Mouse (Mus musculus) hindbrain, embryonic 16.5 days (tissue): ENCODE measurements around the gene Nagpa. TPM values are rescaled to one million over a fixed set of nuclear protein-coding genes. Genes with fewer than 3 reads are reported as not detected.
"Not testable (repeated sequence)": the region's sequence is repeated elsewhere in the genome, so short reads cannot be mapped to it uniquely, and the experiment has no call there.

Experiments used
- ATAC-seq: fragments of 200-750 bp; cut with Nextera tagmentation; 2 replicates; pipeline ENCODE4 v1.8.0; 2017; ENCODE audit warnings: moderate TSS enrichment, moderate library complexity
- H3K27ac ChIP-seq: fragments of 300-500 bp; sonication (generic); 2 replicates; pipeline ENCODE4 v1.5.1; 2014; ENCODE audit warnings: low read depth, mild to moderate bottlenecking, control low read depth, low read length, moderate library complexity
- H3K27me3 ChIP-seq: fragments of 300-500 bp; sonication (generic); replicated peaks from 2 replicates; pipeline ENCODE4 v1.6.1; 2014; ENCODE audit warnings: low read length; ENCODE audit not compliant: control insufficient read depth, insufficient read depth
- H3K36me3 ChIP-seq: fragments of 300-500 bp; sonication (generic); 2 replicates; pipeline ENCODE4 v1.6.1; 2014; ENCODE audit warnings: mild to moderate bottlenecking, low read length, moderate library complexity, mixed read lengths; ENCODE audit not compliant: control insufficient read depth, insufficient read depth
- H3K4me1 ChIP-seq: fragments of 300-500 bp; sonication (generic); 2 replicates; pipeline ENCODE4 v1.6.1; 2014; ENCODE audit warnings: low read depth, low read length; ENCODE audit not compliant: control insufficient read depth, insufficient read depth
- H3K4me2 ChIP-seq: fragments of 300-500 bp; sonication (generic); 2 replicates; pipeline ENCODE4 v1.6.1; 2014; ENCODE audit warnings: mild to moderate bottlenecking, low read length, control low read depth, moderate library complexity
- H3K4me3 ChIP-seq: fragments of 300-500 bp; sonication (generic); 2 replicates; pipeline ENCODE4 v1.5.1; 2014; ENCODE audit warnings: mild to moderate bottlenecking, low read length, control low read depth, moderate library complexity
- H3K9ac ChIP-seq: fragments of 300-500 bp; sonication (generic); 2 replicates; pipeline ENCODE4 v1.6.1; 2014; ENCODE audit warnings: low read depth, mild to moderate bottlenecking, control low read depth, low read length, moderate library complexity
- H3K9me3 ChIP-seq: fragments of 300-500 bp; sonication (generic); 2 replicates; pipeline ENCODE4 v1.6.1; 2014; ENCODE audit warnings: mild to moderate bottlenecking, low read length, moderate library complexity; ENCODE audit not compliant: control insufficient read depth
- WGBS: fragments of 180-500 bp; shearing (Covaris S2); extraction: QIAGEN DNeasy Blood & Tissue Kit; methylation state at CpG from one replicate; pipeline ENCODE4 v1.1.7; 2014; 5-methylcytosine and 5-hydroxymethylcytosine counted together
- polyA plus RNA-seq: library from polyadenylated mRNA; unstranded; fragments of >200 nt; fragmentation: Nextera tagmentation; extraction: Ambion mirVana; gene quantifications from 2 replicates; pipeline ENCODE4 v1.2.1, GENCODE M21; 2015

Nagpa gene
- 11.9 and 14.9 TPM in 2 replicates for polyA plus RNA-seq

GRCm38 (mm10) chr16:5203668-5204433 lies at the start of gene Nagpa:
Gene Nagpa (minus strand): TSS chr16:5204012.
- Histone ChIP-seq H3K4me1 (peaks cover 2% of the 10 kb centered on the region), H3K27ac (no peak within 1 kb of the TSS), H3K9me3 (no peaks in the 10 kb centered on the region), H3K9ac (peak within 1 kb of the TSS; percentile 76), H3K4me3 (peak within 1 kb of the TSS; percentile 87), H3K36me3 (peaks cover 5% of the 10 kb centered on the region; the same call in 1 of the 2 replicates), H3K4me2 (peak within 1 kb of the TSS; percentile 97), H3K27me3 (no peaks in the 10 kb centered on the region)
- WGBS, result 5% methylated on average over 34 of the region's 40 CpGs
- ATAC-seq, result peak; percentile 94

- no peaks in the 10 kb centered on the region; the same call in none of the 2 replicates for H3K4me1 ChIP-seq
- no peaks in the 10 kb centered on the region for H3K9me3 ChIP-seq
- no peaks in the 10 kb centered on the region for H3K27me3 ChIP-seq
- no peak overlapping the region for H3K4me2 ChIP-seq
- H3K9ac ChIP-seq, result no peak overlapping the region
- H3K4me3 ChIP-seq, result no peak overlapping the region
- 92% methylated on average over 2 of the region's 2 CpGs for WGBS
- H3K27ac ChIP-seq, result no peak overlapping the region
- peaks cover 5% of the 10 kb centered on the region; the same call in 1 of the 2 replicates for H3K36me3 ChIP-seq
- ATAC-seq, result no peak
These were observed 48.4 kb upstream of the Nagpa start for GRCm38 (mm10) chr16:5252260-5252659.

DNA sequence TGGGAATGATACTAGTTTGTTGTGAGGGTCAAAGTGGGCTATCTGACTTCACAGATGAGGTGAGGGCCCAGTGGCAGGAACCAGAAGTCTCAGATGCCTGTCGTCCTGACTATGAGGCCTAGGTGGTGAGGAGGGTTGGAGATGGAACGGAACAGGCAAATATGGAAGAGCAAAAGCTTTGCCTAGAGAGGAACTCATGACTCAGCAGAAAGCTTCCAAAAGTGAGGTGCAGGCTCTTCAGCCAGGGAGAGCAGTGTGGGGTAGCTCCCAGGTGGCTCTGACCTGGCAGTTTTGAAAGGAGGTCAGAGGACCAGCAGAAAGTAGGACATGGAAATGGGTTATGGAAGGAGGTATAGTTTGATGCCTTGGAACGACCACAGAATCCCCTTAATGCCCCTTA lies 47.1 kb upstream of the Nagpa start:
- H3K9me3 ChIP-seq, result no peaks in the 10 kb centered on the region
- no peak overlapping the region for H3K4me3 ChIP-seq
- no peak overlapping the region for H3K4me2 ChIP-seq
- H3K27me3 ChIP-seq, result no peaks in the 10 kb centered on the region
- H3K27ac ChIP-seq, result no peak overlapping the region
- ATAC-seq, result no peak
- H3K9ac ChIP-seq, result no peak overlapping the region
- no peaks in the 10 kb centered on the region; the same call in none of the 2 replicates for H3K4me1 ChIP-seq
- WGBS, result 83% methylated on average over 3 of the region's 3 CpGs
- H3K36me3 ChIP-seq, result peaks cover 5% of the 10 kb centered on the region; the same call in 1 of the 2 replicates

GRCm38 (mm10) chr16:5244411-5244810 lies 40.6 kb upstream of the Nagpa start:
- Histone ChIP-seq H3K9ac (no peak overlapping the region), H3K36me3 (peaks cover 26% of the 10 kb centered on the region), H3K4me1 (no peaks in the 10 kb centered on the region), H3K27me3 (no peaks in the 10 kb centered on the region), H3K27ac (no peak overlapping the region), H3K4me2 (no peak overlapping the region), H3K9me3 (no peaks in the 10 kb centered on the region), H3K4me3 (no peak overlapping the region)
- peak; percentile 53; the same call in 1 of the 2 replicates for ATAC-seq
- WGBS, result 40% methylated on average over 7 of the region's 7 CpGs

DNA sequence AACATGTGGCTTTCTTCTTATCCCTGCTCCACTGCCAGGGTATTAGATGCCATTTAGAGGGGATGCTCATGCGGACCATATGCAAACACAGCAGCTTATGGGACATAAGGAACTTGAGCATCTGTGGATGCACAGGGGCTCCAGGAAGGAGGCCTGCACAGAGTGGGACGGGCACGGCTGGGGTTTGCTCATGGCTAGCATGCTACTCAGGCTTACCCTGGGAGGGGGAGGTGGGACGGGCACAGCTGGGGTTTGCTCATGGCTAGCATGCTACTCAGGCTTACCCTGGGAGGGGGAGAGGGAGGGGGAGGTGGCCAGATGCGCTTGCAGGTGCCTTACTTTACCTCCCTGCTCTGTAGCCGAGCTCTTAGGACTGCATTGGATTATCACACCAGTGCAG lies 39.1 kb upstream of the Nagpa start:
- H3K9ac ChIP-seq, result no peak overlapping the region
- ATAC-seq, result no peak
- no peaks in the 10 kb centered on the region for H3K27me3 ChIP-seq
- peaks cover 22% of the 10 kb centered on the region for H3K36me3 ChIP-seq
- no peak overlapping the region for H3K4me3 ChIP-seq
- H3K27ac ChIP-seq, result no peak overlapping the region
- WGBS, result 92% methylated on average over 5 of the region's 6 CpGs
- no peaks in the 10 kb centered on the region for H3K4me1 ChIP-seq
- H3K9me3 ChIP-seq, result no peaks in the 10 kb centered on the region
- no peak overlapping the region for H3K4me2 ChIP-seq

DNA sequence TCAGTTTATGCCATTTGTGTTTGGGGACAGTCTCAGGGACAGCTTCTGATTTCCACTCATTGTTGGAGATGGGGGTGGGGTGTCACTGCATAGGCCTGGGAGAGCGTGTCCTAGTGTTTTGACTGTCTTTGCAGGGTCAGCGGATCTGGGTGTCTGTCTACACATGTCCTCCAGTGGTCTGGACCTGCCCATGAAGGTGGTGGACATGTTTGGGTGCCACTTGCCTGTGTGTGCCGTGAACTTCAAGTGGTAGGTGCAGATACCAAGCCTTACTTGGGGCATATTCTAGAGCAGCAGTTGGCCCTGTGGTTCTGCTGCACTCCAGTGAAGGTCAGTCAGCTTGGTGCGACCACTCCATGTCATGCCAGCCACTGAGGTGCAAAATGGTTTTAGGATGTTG lies 38.5 kb upstream of the Nagpa start:
- WGBS, result 91% methylated on average over 4 of the region's 4 CpGs

DNA sequence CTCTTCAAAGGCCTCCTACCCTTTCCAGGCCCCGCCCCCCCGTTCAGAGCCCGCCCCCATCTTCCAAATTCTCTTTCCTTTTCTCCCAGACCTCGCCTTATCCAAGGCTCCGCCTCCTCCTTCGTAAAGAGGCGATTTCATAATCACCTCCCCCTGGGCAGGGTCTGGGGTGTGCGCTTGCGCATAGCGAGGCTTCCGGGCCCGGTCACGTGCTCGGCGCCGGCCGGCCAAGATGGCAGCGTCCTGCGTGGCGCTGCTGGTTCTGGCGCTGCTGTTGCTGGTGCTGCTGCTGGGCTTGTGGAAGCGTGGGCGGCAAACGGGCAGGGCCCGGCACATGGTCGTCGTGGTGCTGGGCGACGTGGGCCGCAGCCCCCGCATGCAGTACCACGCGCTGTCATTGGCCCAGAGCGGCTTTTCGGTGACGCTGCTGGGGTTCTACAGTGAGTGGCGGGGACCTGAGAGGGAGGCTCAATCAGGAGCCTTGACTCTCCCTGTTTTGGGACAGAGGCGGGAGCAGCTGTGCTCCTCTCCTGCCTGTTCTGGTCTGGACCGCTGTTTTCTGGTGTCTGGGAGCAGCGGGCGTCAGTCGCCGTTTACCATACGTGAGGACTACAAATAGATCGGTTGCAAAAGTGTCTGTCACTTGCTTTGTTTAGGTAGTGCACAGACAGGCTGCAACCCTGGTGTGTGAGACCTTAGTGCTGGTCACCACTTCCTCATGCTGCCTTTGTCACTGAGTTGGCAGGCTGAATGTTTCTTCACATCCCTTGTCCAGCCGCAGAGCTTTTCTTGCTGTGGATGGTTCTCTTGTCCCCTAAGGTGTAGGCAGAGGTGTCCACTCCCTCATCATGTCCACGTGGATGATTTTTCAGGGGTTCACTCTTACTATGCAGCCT lies 29.9 kb upstream of the Nagpa start, which contains the start of gene Alg1:
TSS of gene Alg1 (plus strand) at position 204 of the 896 bp plus-strand sequence.
- peaks cover 13% of the 10 kb centered on the region for H3K4me1 ChIP-seq
- WGBS, result 3% methylated on average over 47 of the region's 47 CpGs

More for the DNA sequence above, 38.5 kb upstream of the Nagpa start:
- Histone ChIP-seq H3K4me3 (no peak overlapping the region), H3K4me1 (no peaks in the 10 kb centered on the region), H3K9ac (no peak overlapping the region), H3K36me3 (peaks cover 22% of the 10 kb centered on the region), H3K4me2 (no peak overlapping the region), H3K27me3 (no peaks in the 10 kb centered on the region), H3K9me3 (no peaks in the 10 kb centered on the region), H3K27ac (no peak overlapping the region)
- ATAC-seq, result no peak

GRCm38 (mm10) chr16:5232982-5233381 lies 29.2 kb upstream of the Nagpa start:
- no peak overlapping the region for H3K9ac ChIP-seq
- H3K4me3 ChIP-seq, result peak overlapping the region; percentile 77
- peak; percentile 22 for ATAC-seq
- H3K9me3 ChIP-seq, result no peaks in the 10 kb centered on the region
- H3K27ac ChIP-seq, result no peak overlapping the region
- H3K36me3 ChIP-seq, result no peaks in the 10 kb centered on the region
- no peaks in the 10 kb centered on the region for H3K27me3 ChIP-seq
- 72% methylated on average over 4 of the region's 4 CpGs for WGBS
- peak overlapping the region; percentile 86 for H3K4me2 ChIP-seq
- peaks cover 13% of the 10 kb centered on the region for H3K4me1 ChIP-seq

More for the DNA sequence above, 29.9 kb upstream of the Nagpa start, which contains the start of gene Alg1:
- no peaks in the 10 kb centered on the region for H3K9me3 ChIP-seq
- H3K27me3 ChIP-seq, result no peaks in the 10 kb centered on the region
- peak within 1 kb of the TSS; percentile 51 for H3K27ac ChIP-seq
- H3K36me3 ChIP-seq, result no peaks in the 10 kb centered on the region
- H3K4me2 ChIP-seq, result peak within 1 kb of the TSS; percentile 86
- H3K9ac ChIP-seq, result peak within 1 kb of the TSS; percentile 74
- ATAC-seq, result peak; percentile 97
- H3K4me3 ChIP-seq, result peak within 1 kb of the TSS; percentile 77

DNA sequence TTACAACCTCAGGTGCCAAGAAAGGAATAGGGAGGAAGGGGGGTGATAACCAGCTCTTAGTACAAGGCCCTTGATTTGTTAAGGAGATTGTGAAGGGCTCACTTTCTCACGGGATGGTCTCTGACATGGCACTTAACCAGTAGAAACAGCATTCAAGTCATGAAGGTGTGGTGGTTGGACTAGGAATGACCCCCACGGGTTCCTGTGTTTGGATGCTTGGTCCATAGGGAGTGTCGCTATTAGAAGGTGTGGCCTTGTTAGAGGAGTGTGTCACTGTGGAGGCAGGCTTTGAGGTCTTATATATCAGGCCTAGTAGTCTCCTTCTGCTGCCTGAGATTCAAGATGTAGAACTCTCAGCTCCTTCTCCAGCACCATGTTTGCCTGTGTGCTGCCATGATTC lies 24.3 kb upstream of the Nagpa start:
- not testable (repeated sequence) for H3K9me3 ChIP-seq, H3K4me1 ChIP-seq, H3K4me2 ChIP-seq, H3K36me3 ChIP-seq, H3K27ac ChIP-seq, ATAC-seq, H3K4me3 ChIP-seq, H3K9ac ChIP-seq, H3K27me3 ChIP-seq
- 92% methylated on average over 3 of the region's 3 CpGs for WGBS
